Mouse (Mus musculus): Measurements from ENCODE around the gene Cxadr. TPM values are rescaled to one million over a fixed set of nuclear protein-coding genes. Genes with fewer than 3 reads are reported as not detected.

The Cxadr gene
- polyA plus RNA-seq, 2 experiments: 7.7 to 11.7 TPM

GRCm38 (mm10) chr16:78341356-78341755 is 40.1 kb downstream of the Cxadr start:
- H3K4me1 ChIP-seq (replicated peaks; ENCODE audit: control insufficient read depth in 2 of 2, insufficient read depth in 2 of 2, low read length in 1 of 2): no peaks in the 10 kb centered on the region
- H3K4me2 ChIP-seq (ENCODE audit: low read depth): no peak overlapping the region
- H3K36me3 ChIP-seq (replicated peaks; ENCODE audit: control insufficient read depth, insufficient read depth, low read depth): no peaks in the 10 kb centered on the region
- H3K27ac ChIP-seq: no peak overlapping the region
- H3K4me3 ChIP-seq (ENCODE audit: insufficient read depth in 1 of 2, low read depth in 2 of 2, low read length in 2 of 2): no peak overlapping the region
- H3K27me3 ChIP-seq (ENCODE audit: control insufficient read depth, insufficient read depth, low read length): no peaks in the 10 kb centered on the region
- ATAC-seq (ENCODE audit: insufficient read depth): no peak
- 70% methylated on average over 4 of the region's 4 CpGs for WGBS (ENCODE audit: insufficient replicate concordance)
- no peaks in the 10 kb centered on the region for H3K9me3 ChIP-seq (ENCODE audit: control insufficient read depth, low read length)
- H3K9ac ChIP-seq (replicated peaks): no peak overlapping the region
- DNase-seq (ENCODE audit: low read depth in 3 of 3, low spot score in 3 of 3): no peak
- TF ChIP-seq EP300 (IDR thresholded peaks at IDR 0.05; ENCODE audit: low read depth): no peak
- no peak for TF ChIP-seq CTCF (IDR thresholded peaks at IDR 0.05; ENCODE audit: low read depth)

DNA sequence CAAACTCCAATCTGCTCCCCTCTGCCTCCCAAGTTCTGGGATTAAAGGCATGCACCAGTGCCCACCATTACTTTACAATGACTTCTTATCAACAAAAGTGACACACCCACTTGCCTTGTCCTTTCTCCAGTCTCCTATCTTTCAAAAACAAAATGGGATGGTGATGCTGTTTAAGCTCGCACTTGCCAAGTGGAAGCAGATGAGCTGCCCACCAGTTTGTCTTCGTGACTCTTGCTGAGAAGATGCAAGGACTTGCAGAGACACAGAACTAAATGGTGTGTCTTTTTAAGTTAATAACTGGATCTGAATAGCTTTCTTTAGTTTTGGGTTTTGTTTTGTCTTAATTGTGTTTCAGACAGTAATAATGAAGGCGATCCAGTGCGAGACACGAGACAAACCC is 41.5 kb downstream of the Cxadr start:
- H3K27me3 ChIP-seq (ENCODE audit: control insufficient read depth, insufficient read depth, low read length): no peaks in the 10 kb centered on the region
- H3K9ac ChIP-seq (replicated peaks): no peak overlapping the region
- no peaks in the 10 kb centered on the region for H3K36me3 ChIP-seq (replicated peaks; ENCODE audit: control insufficient read depth, insufficient read depth, low read depth)
- WGBS (ENCODE audit: insufficient replicate concordance): 69% methylated on average over 5 of the region's 5 CpGs
- H3K4me2 ChIP-seq (ENCODE audit: low read depth): no peak overlapping the region
- TF ChIP-seq CTCF (IDR thresholded peaks at IDR 0.05; ENCODE audit: low read depth): no peak
- TF ChIP-seq EP300 (IDR thresholded peaks at IDR 0.05; ENCODE audit: low read depth): no peak
- H3K4me3 ChIP-seq (ENCODE audit: insufficient read depth in 1 of 2, low read depth in 2 of 2, low read length in 2 of 2): no peak overlapping the region
- no peak overlapping the region for H3K27ac ChIP-seq
- no peaks in the 10 kb centered on the region for H3K4me1 ChIP-seq (replicated peaks; ENCODE audit: control insufficient read depth in 2 of 2, insufficient read depth in 2 of 2, low read length in 1 of 2)
- no peak for DNase-seq (ENCODE audit: low read depth in 3 of 3, low spot score in 3 of 3)
- ATAC-seq (ENCODE audit: insufficient read depth): no peak
- no peaks in the 10 kb centered on the region for H3K9me3 ChIP-seq (ENCODE audit: control insufficient read depth, low read length)

GRCm38 (mm10) chr16:78343792-78344191 is 42.5 kb downstream of the Cxadr start:
- H3K4me2 ChIP-seq (ENCODE audit: low read depth): no peak overlapping the region
- 68% methylated on average over 6 of the region's 6 CpGs for WGBS (ENCODE audit: insufficient replicate concordance)
- no peak for ATAC-seq (ENCODE audit: insufficient read depth)

DNA sequence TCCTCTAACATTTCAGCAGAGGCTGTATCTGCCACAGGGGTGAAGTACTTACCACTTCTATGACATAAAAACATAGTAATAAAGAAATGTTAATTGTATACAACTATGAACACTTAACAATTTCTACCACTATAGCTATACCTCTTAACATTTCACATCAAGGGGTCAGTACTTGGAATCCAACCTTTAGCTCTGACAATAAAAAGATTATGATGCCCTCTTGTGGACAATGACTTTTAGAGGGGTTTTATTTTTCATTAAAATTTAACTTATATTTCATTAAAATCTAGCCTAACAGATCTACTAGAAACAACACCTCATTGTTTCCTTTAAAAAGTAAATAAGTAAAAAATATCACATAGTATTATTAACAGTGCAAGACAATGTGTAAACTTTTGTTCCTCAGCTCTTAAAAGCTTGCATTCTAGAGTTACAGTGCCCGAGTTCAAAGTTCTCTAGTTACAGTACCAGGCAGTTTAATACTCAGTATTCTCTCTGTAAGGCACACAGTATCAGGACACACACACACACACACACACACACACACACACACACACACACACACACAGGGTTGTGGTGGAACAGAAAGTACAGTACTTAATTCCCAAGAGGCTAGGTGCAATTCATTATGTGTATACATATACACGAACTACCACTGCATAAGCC is 45.5 kb downstream of the Cxadr start:
- Histone ChIP-seq H3K4me1 (replicated peaks; ENCODE audit: control insufficient read depth in 2 of 2, insufficient read depth in 2 of 2, low read length in 1 of 2) (no peaks in the 10 kb centered on the region), H3K4me2 (ENCODE audit: low read depth) (no peak overlapping the region), H3K9ac (replicated peaks) (no peak overlapping the region), H3K36me3 (replicated peaks; ENCODE audit: control insufficient read depth, insufficient read depth, low read depth) (no peaks in the 10 kb centered on the region), H3K27me3 (ENCODE audit: control insufficient read depth, insufficient read depth, low read length) (no peaks in the 10 kb centered on the region), H3K9me3 (ENCODE audit: control insufficient read depth, low read length) (no peaks in the 10 kb centered on the region), H3K27ac (no peak overlapping the region), H3K4me3 (ENCODE audit: insufficient read depth in 1 of 2, low read depth in 2 of 2, low read length in 2 of 2) (no peak overlapping the region)
- DNase-seq (ENCODE audit: low read depth in 3 of 3, low spot score in 3 of 3) (no peak), ATAC-seq (ENCODE audit: insufficient read depth) (no peak)
- 69% methylated on average over 2 of the region's 2 CpGs for WGBS (ENCODE audit: insufficient replicate concordance)
- TF ChIP-seq EP300 (IDR thresholded peaks at IDR 0.05; ENCODE audit: low read depth) (no peak), CTCF (IDR thresholded peaks at IDR 0.05; ENCODE audit: low read depth) (no peak)

More at GRCm38 (mm10) chr16:78343792-78344191, 42.5 kb downstream of the Cxadr start:
- Histone ChIP-seq H3K4me3 (ENCODE audit: insufficient read depth in 1 of 2, low read depth in 2 of 2, low read length in 2 of 2) (no peak overlapping the region), H3K27ac (no peak overlapping the region), H3K9me3 (ENCODE audit: control insufficient read depth, low read length) (no peaks in the 10 kb centered on the region), H3K4me1 (replicated peaks; ENCODE audit: control insufficient read depth in 2 of 2, insufficient read depth in 2 of 2, low read length in 1 of 2) (no peaks in the 10 kb centered on the region), H3K27me3 (ENCODE audit: control insufficient read depth, insufficient read depth, low read length) (no peaks in the 10 kb centered on the region), H3K36me3 (replicated peaks; ENCODE audit: control insufficient read depth, insufficient read depth, low read depth) (no peaks in the 10 kb centered on the region), H3K9ac (replicated peaks) (no peak overlapping the region)
- TF ChIP-seq EP300 (IDR thresholded peaks at IDR 0.05; ENCODE audit: low read depth) (no peak), CTCF (IDR thresholded peaks at IDR 0.05; ENCODE audit: low read depth) (no peak)
- no peak for DNase-seq (ENCODE audit: low read depth in 3 of 3, low spot score in 3 of 3)

- no peak for ATAC-seq (ENCODE audit: insufficient read depth)
- H3K4me1 ChIP-seq (replicated peaks; ENCODE audit: control insufficient read depth in 2 of 2, insufficient read depth in 2 of 2, low read length in 1 of 2): no peaks in the 10 kb centered on the region
- no peak overlapping the region for H3K9ac ChIP-seq (replicated peaks)
- no peaks in the 10 kb centered on the region for H3K36me3 ChIP-seq (replicated peaks; ENCODE audit: control insufficient read depth, insufficient read depth, low read depth)
- no peak overlapping the region for H3K4me2 ChIP-seq (ENCODE audit: low read depth)
- no peaks in the 10 kb centered on the region for H3K9me3 ChIP-seq (ENCODE audit: control insufficient read depth, low read length)
- no peak overlapping the region for H3K4me3 ChIP-seq (ENCODE audit: insufficient read depth in 1 of 2, low read depth in 2 of 2, low read length in 2 of 2)
- TF ChIP-seq CTCF (IDR thresholded peaks at IDR 0.05; ENCODE audit: low read depth) (no peak), EP300 (IDR thresholded peaks at IDR 0.05; ENCODE audit: low read depth) (no peak)
- WGBS (ENCODE audit: insufficient replicate concordance): 73% methylated on average over 13 of the region's 13 CpGs
- no peak overlapping the region for H3K27ac ChIP-seq
- no peak for DNase-seq (ENCODE audit: low read depth in 3 of 3, low spot score in 3 of 3)
- no peaks in the 10 kb centered on the region for H3K27me3 ChIP-seq (ENCODE audit: control insufficient read depth, insufficient read depth, low read length)
Observed at GRCm38 (mm10) chr16:78347328-78347926, 46.1 kb downstream of the Cxadr start.
